Mouse (Mus musculus) right cerebral cortex, adult 18-20 months (tissue): ENCODE results near the gene Il23a.
"Not testable (repeated sequence)": the region's sequence is repeated elsewhere in the genome, so short reads cannot be mapped to it uniquely, and the experiment has no call there.

ENCODE experiments used
- DNase-seq: peaks from one replicate; pipeline ENCODE4 v3.0.0; 2022; ENCODE audit warnings: mixed read lengths

Il23a gene

DNA sequence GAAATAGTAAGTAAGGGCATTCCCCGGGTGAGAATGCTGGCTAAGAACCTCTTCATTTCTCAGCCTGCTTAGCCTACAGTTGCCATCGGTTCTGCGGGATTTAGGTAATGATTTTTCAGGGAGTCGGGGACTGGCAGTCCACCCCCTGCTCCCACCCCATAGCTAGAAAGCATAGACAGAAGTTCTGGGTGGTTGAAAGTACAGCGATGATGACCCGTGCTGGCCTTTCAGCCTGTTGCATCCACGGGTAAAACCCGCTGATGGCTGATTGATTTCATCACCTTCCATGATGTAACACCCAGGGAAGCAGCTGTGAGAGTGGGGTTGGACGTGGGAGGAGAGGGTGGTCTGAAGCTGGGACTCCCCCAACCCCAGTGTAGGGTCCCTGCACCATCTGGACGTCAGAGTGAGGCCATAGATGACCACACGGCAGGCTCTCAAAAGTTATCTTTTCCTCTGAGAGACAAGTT, at the start of gene Il23a:
TSS of gene Il23a (minus strand) at position 51 of the 470 bp plus-strand sequence.
- no peak for DNase-seq

DNA sequence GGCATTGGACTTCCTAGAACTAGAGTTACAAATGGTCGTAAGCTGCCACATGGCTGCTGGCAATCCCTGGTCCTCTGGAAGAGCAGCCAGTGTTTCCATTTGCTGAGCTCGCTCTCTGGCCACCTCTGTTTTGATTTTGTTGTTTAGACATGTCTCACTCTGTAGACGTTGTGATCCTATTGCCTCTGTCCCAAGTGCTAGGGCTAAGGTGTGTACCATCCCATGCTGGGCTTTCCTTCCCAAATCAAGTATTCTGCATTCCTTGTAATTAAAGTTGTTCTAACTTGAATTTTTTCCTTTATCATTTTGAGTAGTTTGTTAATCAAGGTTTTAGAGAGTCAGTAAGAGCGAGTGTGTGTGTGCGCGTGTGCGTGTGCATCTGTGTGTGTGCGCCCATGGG, 49.0 kb upstream of the Il23a start:
- no peak for DNase-seq

- peak; percentile 84 for DNase-seq
These were observed 46.2 kb upstream of the Il23a start for GRCm38 (mm10) chr10:128344568-128345275.

- no peak for DNase-seq
These were observed 44.9 kb upstream of the Il23a start for GRCm38 (mm10) chr10:128343436-128343835.

DNA sequence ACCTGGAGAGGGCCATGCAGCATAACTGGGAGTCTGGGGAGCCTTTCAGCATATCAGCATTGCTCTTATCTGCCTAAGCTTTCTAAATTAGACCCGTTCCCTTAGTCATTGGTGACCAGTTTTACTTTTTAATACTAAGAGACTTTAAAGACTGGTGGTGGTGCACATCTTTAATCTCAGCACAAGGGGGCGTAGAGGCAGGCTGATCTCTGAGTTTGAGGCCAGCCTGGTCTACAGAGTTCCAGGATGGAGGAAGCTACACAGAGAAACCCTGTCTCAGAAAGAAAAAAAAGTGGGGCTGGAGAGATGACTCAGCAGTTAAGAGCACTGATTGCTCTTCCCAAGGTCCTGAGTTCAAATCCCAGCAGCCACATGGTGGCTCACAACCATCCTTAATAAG, 41.7 kb upstream of the Il23a start:
- DNase-seq = no peak

DNA sequence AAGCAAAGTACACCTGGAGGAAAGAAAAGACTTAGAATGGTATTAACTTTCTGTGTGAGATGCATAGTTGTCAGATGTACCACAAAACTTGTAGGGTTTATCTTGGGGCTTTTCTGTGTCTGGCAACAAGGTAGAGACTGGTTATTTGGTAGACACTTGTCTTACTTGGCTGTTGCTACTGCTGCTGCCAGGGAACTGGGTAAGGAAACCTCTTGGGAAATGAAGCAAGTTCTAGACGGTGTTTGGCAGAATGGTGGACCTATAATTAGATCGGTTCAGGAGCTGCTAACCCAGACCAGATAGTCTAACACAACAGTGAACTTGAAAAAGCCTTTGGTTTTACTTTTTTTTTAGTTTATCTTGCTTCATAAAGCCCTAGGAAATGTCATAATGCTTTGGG, 40.4 kb upstream of the Il23a start:
- no peak for DNase-seq

DNA sequence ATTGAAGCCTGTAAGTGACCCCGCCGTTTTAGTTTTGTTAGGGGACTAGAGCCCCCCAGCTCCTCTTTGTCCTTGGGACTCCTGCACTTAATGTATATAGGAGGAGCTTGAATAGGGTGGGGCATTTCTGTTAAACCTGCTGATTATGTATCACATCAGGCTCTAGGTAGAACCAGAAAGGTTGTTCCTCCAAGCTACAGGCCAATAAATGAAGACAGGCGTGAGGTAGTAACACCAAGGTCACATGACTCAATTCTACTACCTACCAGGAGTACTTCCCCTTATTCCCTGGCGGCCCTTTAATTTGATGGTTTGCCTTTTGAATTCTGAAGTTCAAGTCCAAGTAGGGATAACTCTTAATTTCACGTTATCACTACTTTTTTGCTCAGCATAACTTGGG, 39.9 kb upstream of the Il23a start:
- DNase-seq = no peak

DNA sequence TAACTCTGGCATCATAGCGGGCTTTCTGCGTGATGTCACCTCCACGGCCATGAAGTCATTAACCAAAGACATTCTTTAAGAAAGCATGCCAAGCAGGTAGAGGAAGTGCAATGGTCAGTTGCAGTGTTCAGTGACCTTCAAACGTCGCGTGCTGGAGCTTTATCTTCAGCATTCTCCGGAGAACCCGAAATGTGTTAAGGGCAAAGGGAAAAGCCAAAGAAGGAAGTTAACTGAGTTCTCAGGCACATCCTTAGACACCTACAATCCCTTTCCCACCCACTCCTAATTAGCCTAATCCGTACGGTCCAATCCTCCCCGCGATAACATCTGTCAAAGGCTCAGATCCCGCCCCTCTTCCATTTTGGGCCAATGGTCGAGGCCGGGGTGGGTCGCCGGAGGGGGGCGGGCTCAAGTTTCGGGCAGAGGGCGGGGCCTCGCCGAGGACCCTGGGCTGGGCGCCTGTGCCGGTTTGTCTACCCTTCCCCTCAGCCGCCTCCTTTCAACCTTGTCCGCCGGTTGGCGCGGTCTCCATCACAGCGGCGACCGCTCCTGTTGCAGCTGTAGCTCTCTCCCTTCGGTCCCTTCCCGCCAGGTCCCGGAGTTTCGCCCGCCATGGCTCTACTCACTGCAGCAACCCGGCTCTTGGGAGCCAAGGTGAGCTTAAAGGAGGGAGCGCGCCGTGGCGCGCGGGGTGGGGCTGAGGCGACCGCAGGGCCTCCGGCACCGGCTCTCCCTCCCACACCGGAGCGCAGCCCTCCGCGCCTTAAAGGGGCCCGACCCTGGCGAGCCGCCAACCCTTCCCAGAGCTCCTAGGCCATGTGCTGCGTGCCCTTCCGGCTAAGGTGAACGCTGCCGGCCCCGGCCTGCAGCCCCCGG, 39.0 kb upstream of the Il23a start, which contains the start of gene Cs:
TSS of gene Cs (plus strand) at position 429 of the 876 bp plus-strand sequence.
- peak; percentile 96 for DNase-seq

DNA sequence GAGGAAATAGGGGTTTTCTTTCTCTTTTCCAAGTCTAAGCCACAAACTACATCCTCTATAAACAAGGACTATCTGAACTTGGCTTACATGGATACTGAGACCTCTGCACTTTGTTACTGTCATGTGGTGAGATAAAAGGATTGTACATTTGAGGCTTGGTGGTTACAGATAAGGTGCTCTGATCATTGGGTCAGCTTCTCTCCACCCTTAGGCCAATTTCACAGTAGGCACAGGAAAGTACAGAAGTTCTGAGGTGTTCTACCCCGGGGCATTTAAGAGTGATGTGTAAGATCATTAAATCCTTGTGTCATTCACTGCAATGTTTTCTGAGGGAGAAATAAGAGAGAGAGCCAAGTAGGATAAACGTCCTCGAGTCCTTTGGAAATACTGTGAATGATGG, 38.0 kb upstream of the Il23a start:
- DNase-seq = no peak

DNA sequence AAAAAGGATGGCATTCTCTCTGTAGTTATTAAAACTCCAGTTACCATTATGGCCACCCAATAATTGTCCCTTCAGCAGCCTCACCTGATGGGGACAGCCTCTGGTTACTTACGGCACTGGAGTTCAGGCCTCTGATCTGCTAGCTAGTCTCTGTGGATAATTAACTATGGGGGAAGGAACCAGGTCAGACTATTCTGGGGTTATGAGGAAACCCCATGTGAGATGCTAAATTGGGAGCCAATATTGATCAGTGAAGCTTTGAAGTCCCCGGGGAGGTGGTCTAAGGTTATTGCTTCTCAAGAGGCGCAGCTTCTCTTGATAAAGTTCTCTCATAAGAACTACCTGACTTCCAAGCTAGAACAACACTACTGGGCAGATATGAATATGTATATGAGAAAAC, 37.6 kb upstream of the Il23a start:
- no peak for DNase-seq

- DNase-seq = peak; percentile 65
These were observed 37.0 kb upstream of the Il23a start for GRCm38 (mm10) chr10:128335582-128335981.

- not testable (repeated sequence) for DNase-seq
These were observed 34.1 kb upstream of the Il23a start for GRCm38 (mm10) chr10:128332358-128333249.

DNA sequence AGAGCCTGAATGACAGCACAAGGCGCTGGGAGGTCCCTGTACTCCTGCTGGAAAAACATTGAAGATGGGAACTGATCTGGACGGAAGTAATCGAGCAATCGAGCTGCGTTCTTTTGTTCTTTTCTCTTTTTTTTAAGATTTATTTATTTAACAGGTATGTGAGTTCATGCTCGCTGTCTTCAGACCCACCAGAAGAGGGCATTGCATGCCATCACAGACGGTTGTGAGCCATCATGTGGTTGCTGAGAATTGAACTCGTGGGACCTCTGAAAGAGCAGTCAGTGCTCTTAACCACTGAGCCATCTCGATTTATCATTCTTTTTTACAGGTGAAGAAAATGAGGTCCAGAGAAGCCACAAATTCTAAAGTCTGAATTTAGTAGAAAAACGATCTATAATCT, 29.1 kb upstream of the Il23a start:
- no peak for DNase-seq

- peak; percentile 26 for DNase-seq
These were observed 28.3 kb upstream of the Il23a start for GRCm38 (mm10) chr10:128326825-128327224.

DNA sequence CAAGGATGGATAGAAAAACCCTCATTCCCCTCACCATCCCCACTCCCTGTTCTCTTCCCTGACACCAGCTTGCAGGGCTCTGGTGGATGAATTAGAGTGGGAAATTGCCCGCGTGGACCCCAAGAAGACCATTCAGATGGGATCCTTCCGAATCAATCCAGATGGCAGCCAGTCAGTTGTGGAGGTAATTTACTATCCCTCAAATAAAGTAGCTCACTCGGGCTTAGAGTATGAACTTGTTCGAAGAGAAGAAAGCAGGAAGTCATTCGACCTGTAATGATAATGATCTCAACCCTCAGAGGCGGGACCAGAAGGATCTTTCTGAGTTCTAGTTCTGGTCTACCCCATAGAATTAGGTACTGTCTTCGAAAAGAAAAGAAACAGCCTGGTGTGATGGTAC, 25.0 kb upstream of the Il23a start:
- no peak for DNase-seq

DNA sequence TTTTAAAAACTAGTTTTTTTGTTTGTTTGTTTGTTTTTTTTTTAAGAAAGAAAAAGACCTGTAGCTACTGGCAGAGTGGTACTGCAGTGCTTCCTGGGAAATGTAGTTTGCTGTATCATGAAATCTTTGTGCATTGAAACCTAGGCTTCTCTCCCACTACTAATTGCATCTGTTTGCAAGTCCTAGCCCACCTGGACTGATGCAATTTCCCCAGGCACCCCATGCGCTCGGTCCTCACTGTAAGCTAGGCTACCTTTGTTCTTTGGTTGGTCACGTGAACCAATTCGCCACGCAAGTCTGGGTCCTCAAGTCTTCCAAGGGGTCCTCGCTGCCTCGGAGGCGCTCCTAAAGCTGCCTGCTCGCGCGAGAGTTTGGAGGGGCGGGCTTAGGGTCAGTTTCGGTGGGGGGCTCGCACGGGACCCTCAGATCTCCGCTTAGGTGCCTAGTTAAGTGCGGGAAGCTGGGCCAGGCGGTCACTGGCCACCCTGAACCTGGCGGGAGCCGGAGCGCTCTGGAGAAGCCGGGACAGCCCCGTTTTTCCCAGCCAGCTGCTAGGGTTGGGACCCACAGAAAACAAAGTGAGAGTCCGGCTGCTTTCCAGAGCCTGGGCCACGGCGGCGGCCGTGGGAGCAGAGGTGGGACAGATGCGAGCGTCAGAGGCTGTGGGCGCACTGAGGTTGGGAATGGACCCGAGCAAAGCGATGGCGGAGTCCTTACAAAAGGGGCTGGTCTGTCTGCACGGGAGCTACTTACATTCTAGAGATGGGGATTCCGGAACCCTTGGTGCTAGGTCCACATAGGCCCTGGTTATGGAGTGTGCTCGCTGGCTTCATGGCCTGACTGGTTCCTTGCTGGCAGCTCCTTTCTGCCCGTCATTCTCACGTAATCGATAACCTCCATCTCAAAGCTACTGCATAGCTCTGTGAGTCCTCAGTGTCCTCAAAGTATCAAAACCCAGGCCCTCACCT, 23.9 kb upstream of the Il23a start, which contains the start of gene Cnpy2:
TSS of gene Cnpy2 (plus strand) at position 319 of the 968 bp plus-strand sequence.
- DNase-seq = peak; percentile 82

DNA sequence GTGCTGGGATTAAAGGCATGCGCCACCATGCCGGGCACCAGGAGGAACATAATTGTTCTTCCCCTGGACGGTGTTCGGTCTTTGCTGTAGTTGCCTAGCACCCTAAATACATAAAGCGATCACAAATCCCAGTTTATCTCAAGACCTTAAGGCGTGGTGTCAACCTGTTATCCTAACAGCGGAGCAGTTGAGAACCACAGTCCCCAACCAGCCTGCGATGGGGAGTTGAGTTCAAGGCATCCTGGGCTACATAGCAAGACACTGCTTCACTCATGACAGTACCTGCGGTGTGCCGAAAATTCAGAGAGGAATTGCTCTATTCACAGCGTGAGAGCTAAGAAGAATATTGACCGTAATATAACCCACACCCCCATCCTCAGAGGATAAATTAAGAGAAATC, 23.1 kb upstream of the Il23a start:
- no peak for DNase-seq

DNA sequence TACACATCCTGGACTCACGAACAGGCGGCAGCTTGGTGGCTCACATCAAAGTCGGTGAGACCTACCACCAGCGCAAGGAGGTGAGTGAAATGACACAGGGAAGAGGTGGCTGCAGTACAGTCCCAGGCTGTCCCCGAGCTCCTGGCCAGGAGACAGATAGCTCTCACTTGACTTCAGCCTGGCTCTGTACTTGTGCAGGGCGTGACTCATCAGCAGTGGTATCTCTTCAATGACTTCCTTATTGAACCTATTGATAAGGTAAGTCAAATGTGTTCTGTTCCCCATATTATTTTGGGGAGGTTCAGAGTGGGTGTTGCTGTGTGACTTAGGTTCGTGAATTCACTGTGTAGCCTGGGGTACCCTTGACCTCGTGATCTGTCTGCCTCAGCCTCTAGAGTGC, 17.0 kb upstream of the Il23a start:
- no peak for DNase-seq

- DNase-seq = no peak
These were observed 12.3 kb upstream of the Il23a start for GRCm38 (mm10) chr10:128310902-128311301.

DNA sequence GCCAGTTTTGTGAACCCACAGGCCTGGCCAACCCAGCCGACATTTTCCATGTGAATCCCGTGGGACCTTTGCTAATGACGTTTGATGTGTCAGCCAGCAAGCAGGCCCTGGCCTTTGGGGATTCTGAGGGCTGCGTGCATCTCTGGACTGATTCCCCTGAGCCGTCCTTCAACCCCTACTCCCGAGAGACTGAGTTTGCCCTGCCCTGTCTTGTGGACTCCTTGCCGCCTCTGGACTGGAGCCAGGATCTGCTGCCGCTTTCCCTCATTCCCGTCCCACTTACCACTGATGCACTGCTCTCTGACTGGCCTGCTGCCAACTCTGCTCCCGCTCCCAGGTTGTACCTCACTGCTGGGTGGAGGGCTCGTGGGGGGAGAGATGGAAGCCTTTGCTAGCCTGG, 11.6 kb upstream of the Il23a start:
- DNase-seq = no peak

DNA sequence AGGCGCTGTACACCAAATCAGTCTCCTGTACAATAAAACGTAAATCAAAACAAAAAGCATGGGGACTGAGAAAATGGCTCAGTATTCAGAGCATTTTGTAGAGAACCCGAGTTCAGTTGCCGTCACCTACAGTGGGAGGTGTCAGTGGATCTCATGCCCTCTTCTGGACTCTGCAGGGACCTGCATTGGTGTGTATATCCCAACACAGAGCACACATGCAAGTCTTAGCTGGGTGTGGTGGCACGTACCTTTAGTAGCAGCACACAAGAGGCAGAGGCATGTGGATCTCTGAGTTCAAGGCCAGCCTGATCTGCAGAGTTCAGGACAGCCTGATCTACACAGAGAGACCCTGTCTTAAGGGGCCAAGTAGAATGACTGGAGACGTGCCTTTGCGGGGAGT, 11.1 kb upstream of the Il23a start:
- DNase-seq = no peak
